Mouse (Mus musculus): ENCODE results near the gene Dctn2.

DNA sequence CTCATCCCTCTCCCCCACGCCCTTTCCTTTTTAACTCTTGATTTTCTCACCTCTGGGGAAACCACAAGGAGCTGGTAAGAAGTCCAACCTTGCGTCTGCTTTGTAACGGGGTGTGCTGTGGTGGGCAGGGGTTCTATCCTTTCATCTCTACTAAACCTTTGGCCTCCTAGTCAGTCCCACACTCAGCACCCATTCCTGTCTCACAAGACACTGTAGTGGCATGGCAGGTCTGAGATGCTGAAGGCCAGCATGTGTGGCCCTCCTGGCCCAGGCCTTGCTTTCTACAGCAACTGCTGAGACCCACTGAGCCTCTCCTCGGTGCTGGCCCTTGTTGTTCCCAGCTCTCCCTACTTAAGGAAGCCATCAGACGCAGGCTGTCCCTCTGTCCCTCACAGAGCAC is 6.2 kb downstream of the Dctn2 start:
- TF ChIP-seq CTCF (IDR thresholded peaks at IDR 0.05; ENCODE audit: borderline replicate concordance, insufficient read depth, low read length) (no peak), POLR2A (IDR thresholded peaks at IDR 0.05; ENCODE audit: low read depth, low read length) (no peak)
